Mouse (Mus musculus): ENCODE data around the gene Cped1. TPM values are rescaled to one million over a fixed set of nuclear protein-coding genes. Genes with fewer than 3 reads are reported as not detected.

The Cped1 gene
- polyA plus RNA-seq, 1 experiment from 2014 or later = 10.1 TPM

DNA sequence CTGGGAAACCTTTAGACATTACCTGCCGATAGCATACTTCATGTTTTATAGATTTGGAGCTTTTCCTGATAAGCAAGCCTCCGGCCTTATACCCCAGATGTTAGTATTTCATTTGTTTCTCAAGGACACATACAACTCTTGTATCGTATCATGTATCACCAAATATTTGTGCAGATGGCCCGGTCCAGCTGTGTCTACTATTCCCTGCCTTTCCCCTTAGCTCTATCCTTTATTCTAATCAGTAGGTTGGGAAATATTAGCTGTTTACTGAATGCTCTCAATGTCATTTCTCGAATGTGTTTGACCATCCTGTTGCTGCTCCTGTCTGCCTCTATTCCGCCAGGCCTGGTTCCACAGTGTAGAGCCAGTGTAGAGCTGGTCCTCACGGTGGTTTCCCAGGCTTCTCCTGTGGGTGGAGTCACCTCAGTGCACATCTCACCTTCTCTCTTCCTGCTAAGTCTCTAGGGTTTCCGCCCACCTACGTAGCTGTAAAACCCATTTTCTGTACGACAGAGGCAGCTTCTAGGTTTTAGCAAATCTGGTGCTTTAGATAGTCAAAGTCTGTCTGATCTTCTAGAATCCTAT lies 18.3 kb downstream of the Cped1 start:
- Histone ChIP-seq H3K27ac (ENCODE audit: low read depth, low read length) (no peak overlapping the region), H3K4me2 (ENCODE audit: low read depth) (no peak overlapping the region), H3K4me1 (ENCODE audit: control insufficient read depth, insufficient read depth, low read length) (no peaks in the 10 kb centered on the region), H3K9ac (ENCODE audit: low read length) (no peak overlapping the region), H3K4me3 (ENCODE audit: low read depth, low read length) (no peak overlapping the region), H3K36me3 (ENCODE audit: control insufficient read depth, insufficient read depth, low read length) (no peaks in the 10 kb centered on the region), H3K27me3 (ENCODE audit: control insufficient read depth, insufficient read depth, low read length) (no peaks in the 10 kb centered on the region), H3K9me3 (ENCODE audit: control insufficient read depth, low read length) (no peaks in the 10 kb centered on the region)
- ATAC-seq (ENCODE audit: insufficient read depth, low FRiP score, low TSS enrichment) = no peak
- no peak for DNase-seq (ENCODE audit: low spot score)
- WGBS = 73% methylated on average over 10 of the region's 10 CpGs

DNA sequence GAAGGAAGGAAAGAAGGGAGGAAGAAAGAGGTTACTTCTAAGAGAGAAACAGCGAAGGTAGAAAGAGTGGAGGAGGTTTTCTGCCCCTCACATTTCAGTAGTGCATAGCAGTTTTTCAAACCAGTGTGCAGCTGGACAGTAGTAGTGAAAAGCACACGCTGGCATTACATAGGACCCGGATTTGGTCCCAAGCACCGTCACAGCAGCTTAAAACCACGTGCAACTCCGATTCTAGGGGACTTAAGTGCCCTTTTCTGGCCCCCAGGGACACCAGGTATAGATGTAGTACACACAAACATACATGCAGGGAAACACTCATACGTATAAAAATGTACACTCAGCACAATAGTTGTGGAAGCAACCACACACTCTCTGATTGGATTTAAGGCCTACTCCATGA lies 22.6 kb downstream of the Cped1 start:
- Histone ChIP-seq H3K9me3 (ENCODE audit: control insufficient read depth, low read length) (no peaks in the 10 kb centered on the region), H3K36me3 (ENCODE audit: control insufficient read depth, insufficient read depth, low read length) (no peaks in the 10 kb centered on the region), H3K9ac (ENCODE audit: low read length) (no peak overlapping the region), H3K4me2 (ENCODE audit: low read depth) (no peak overlapping the region), H3K4me3 (ENCODE audit: low read depth, low read length) (no peak overlapping the region), H3K27ac (ENCODE audit: low read depth, low read length) (no peak overlapping the region), H3K27me3 (ENCODE audit: control insufficient read depth, insufficient read depth, low read length) (no peaks in the 10 kb centered on the region), H3K4me1 (ENCODE audit: control insufficient read depth, insufficient read depth, low read length) (no peaks in the 10 kb centered on the region)
- no peak for DNase-seq (ENCODE audit: low spot score)
- 89% methylated on average over 7 of the region's 7 CpGs for WGBS
- ATAC-seq (ENCODE audit: insufficient read depth, low FRiP score, low TSS enrichment) = no peak

- Histone ChIP-seq H3K36me3 (ENCODE audit: control insufficient read depth, insufficient read depth, low read length) (no peaks in the 10 kb centered on the region), H3K9me3 (ENCODE audit: control insufficient read depth, low read length) (no peaks in the 10 kb centered on the region), H3K27ac (ENCODE audit: low read depth, low read length) (no peak overlapping the region), H3K9ac (ENCODE audit: low read length) (no peak overlapping the region), H3K4me2 (ENCODE audit: low read depth) (no peak overlapping the region), H3K4me3 (ENCODE audit: low read depth, low read length) (no peak overlapping the region), H3K4me1 (ENCODE audit: control insufficient read depth, insufficient read depth, low read length) (no peaks in the 10 kb centered on the region), H3K27me3 (ENCODE audit: control insufficient read depth, insufficient read depth, low read length) (no peaks in the 10 kb centered on the region)
- DNase-seq (ENCODE audit: low spot score) (no peak), ATAC-seq (ENCODE audit: insufficient read depth, low FRiP score, low TSS enrichment) (no peak)
- 94% methylated on average over 12 of the region's 12 CpGs for WGBS
These were observed 24.5 kb downstream of the Cped1 start for GRCm38 (mm10) chr6:22010258-22010657.

- H3K4me2 ChIP-seq (ENCODE audit: low read depth) = no peak overlapping the region
- ATAC-seq (ENCODE audit: insufficient read depth, low FRiP score, low TSS enrichment) (no peak), DNase-seq (ENCODE audit: low spot score) (no peak)
- 90% methylated on average over 11 of the region's 11 CpGs for WGBS
- H3K9ac ChIP-seq (ENCODE audit: low read length) = no peak overlapping the region
- no peak overlapping the region for H3K4me3 ChIP-seq (ENCODE audit: low read depth, low read length)
- no peak overlapping the region for H3K27ac ChIP-seq (ENCODE audit: low read depth, low read length)
- no peaks in the 10 kb centered on the region for H3K27me3 ChIP-seq (ENCODE audit: control insufficient read depth, insufficient read depth, low read length)
- H3K36me3 ChIP-seq (ENCODE audit: control insufficient read depth, insufficient read depth, low read length) = no peaks in the 10 kb centered on the region
- H3K9me3 ChIP-seq (ENCODE audit: control insufficient read depth, low read length) = no peaks in the 10 kb centered on the region
- H3K4me1 ChIP-seq (ENCODE audit: control insufficient read depth, insufficient read depth, low read length) = no peaks in the 10 kb centered on the region
These were observed 25.1 kb downstream of the Cped1 start for GRCm38 (mm10) chr6:22010761-22011281.

GRCm38 (mm10) chr6:22011546-22011945 lies 25.8 kb downstream of the Cped1 start:
- WGBS = 85% methylated on average over 2 of the region's 2 CpGs
- no peak overlapping the region for H3K4me2 ChIP-seq (ENCODE audit: low read depth)
- no peaks in the 10 kb centered on the region for H3K4me1 ChIP-seq (ENCODE audit: control insufficient read depth, insufficient read depth, low read length)
- H3K9me3 ChIP-seq (ENCODE audit: control insufficient read depth, low read length) = no peaks in the 10 kb centered on the region
- H3K36me3 ChIP-seq (ENCODE audit: control insufficient read depth, insufficient read depth, low read length) = no peaks in the 10 kb centered on the region
- H3K27me3 ChIP-seq (ENCODE audit: control insufficient read depth, insufficient read depth, low read length) = no peaks in the 10 kb centered on the region
- no peak overlapping the region for H3K27ac ChIP-seq (ENCODE audit: low read depth, low read length)
- H3K9ac ChIP-seq (ENCODE audit: low read length) = no peak overlapping the region
- DNase-seq (ENCODE audit: low spot score) (no peak), ATAC-seq (ENCODE audit: insufficient read depth, low FRiP score, low TSS enrichment) (no peak)
- H3K4me3 ChIP-seq (ENCODE audit: low read depth, low read length) = no peak overlapping the region

GRCm38 (mm10) chr6:22012099-22012498 lies 26.4 kb downstream of the Cped1 start:
- no peaks in the 10 kb centered on the region for H3K27me3 ChIP-seq (ENCODE audit: control insufficient read depth, insufficient read depth, low read length)
- no peaks in the 10 kb centered on the region for H3K4me1 ChIP-seq (ENCODE audit: control insufficient read depth, insufficient read depth, low read length)
- WGBS = 95% methylated on average over 5 of the region's 5 CpGs
- no peak for DNase-seq (ENCODE audit: low spot score)
- H3K4me2 ChIP-seq (ENCODE audit: low read depth) = no peak overlapping the region
- no peak overlapping the region for H3K4me3 ChIP-seq (ENCODE audit: low read depth, low read length)
- no peak overlapping the region for H3K9ac ChIP-seq (ENCODE audit: low read length)
- H3K9me3 ChIP-seq (ENCODE audit: control insufficient read depth, low read length) = no peaks in the 10 kb centered on the region
- H3K27ac ChIP-seq (ENCODE audit: low read depth, low read length) = no peak overlapping the region
- ATAC-seq (ENCODE audit: insufficient read depth, low FRiP score, low TSS enrichment) = no peak
- no peaks in the 10 kb centered on the region for H3K36me3 ChIP-seq (ENCODE audit: control insufficient read depth, insufficient read depth, low read length)

DNA sequence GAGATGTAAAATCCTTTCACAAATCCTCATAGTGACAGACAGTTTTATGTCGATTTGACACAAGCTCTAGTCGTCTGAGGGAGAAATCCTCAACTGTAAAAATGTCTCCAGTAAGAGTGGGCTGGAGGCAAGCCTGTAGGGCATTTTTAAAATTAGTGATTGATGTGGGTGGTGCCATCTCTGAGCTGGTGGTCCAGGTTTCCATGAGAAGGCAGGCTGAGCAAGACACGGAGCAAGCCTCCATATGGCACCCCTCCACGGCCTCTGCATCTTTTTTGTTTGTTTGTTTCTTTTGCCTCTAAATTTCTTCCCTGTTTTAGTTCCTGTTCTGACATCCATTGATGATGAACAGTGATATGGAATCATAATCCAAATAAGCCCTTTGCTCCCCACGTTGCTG lies 26.8 kb downstream of the Cped1 start:
- H3K4me2 ChIP-seq (ENCODE audit: low read depth) = no peak overlapping the region
- no peaks in the 10 kb centered on the region for H3K4me1 ChIP-seq (ENCODE audit: control insufficient read depth, insufficient read depth, low read length)
- H3K9me3 ChIP-seq (ENCODE audit: control insufficient read depth, low read length) = no peaks in the 10 kb centered on the region
- DNase-seq (ENCODE audit: low spot score) = no peak
- no peak overlapping the region for H3K4me3 ChIP-seq (ENCODE audit: low read depth, low read length)
- H3K27ac ChIP-seq (ENCODE audit: low read depth, low read length) = no peak overlapping the region
- no peaks in the 10 kb centered on the region for H3K36me3 ChIP-seq (ENCODE audit: control insufficient read depth, insufficient read depth, low read length)
- ATAC-seq (ENCODE audit: insufficient read depth, low FRiP score, low TSS enrichment) = no peak
- 83% methylated on average over 5 of the region's 5 CpGs for WGBS
- no peaks in the 10 kb centered on the region for H3K27me3 ChIP-seq (ENCODE audit: control insufficient read depth, insufficient read depth, low read length)
- H3K9ac ChIP-seq (ENCODE audit: low read length) = no peak overlapping the region

- no peaks in the 10 kb centered on the region for H3K9me3 ChIP-seq (ENCODE audit: control insufficient read depth, low read length)
- no peak overlapping the region for H3K4me2 ChIP-seq (ENCODE audit: low read depth)
- 93% methylated on average over 3 of the region's 3 CpGs for WGBS
- ATAC-seq (ENCODE audit: insufficient read depth, low FRiP score, low TSS enrichment) (no peak), DNase-seq (ENCODE audit: low spot score) (no peak)
- no peak overlapping the region for H3K9ac ChIP-seq (ENCODE audit: low read length)
- H3K27me3 ChIP-seq (ENCODE audit: control insufficient read depth, insufficient read depth, low read length) = no peaks in the 10 kb centered on the region
- no peaks in the 10 kb centered on the region for H3K4me1 ChIP-seq (ENCODE audit: control insufficient read depth, insufficient read depth, low read length)
- no peak overlapping the region for H3K4me3 ChIP-seq (ENCODE audit: low read depth, low read length)
- H3K36me3 ChIP-seq (ENCODE audit: control insufficient read depth, insufficient read depth, low read length) = no peaks in the 10 kb centered on the region
- H3K27ac ChIP-seq (ENCODE audit: low read depth, low read length) = no peak overlapping the region
These were observed 27.7 kb downstream of the Cped1 start for GRCm38 (mm10) chr6:22013394-22013793.

- 94% methylated on average over 6 of the region's 6 CpGs for WGBS
- Histone ChIP-seq H3K4me3 (ENCODE audit: low read depth, low read length) (no peak overlapping the region), H3K9me3 (ENCODE audit: control insufficient read depth, low read length) (no peaks in the 10 kb centered on the region), H3K4me2 (ENCODE audit: low read depth) (no peak overlapping the region), H3K27me3 (ENCODE audit: control insufficient read depth, insufficient read depth, low read length) (no peaks in the 10 kb centered on the region), H3K27ac (ENCODE audit: low read depth, low read length) (no peak overlapping the region), H3K36me3 (ENCODE audit: control insufficient read depth, insufficient read depth, low read length) (no peaks in the 10 kb centered on the region), H3K9ac (ENCODE audit: low read length) (no peak overlapping the region), H3K4me1 (ENCODE audit: control insufficient read depth, insufficient read depth, low read length) (no peaks in the 10 kb centered on the region)
- DNase-seq (ENCODE audit: low spot score) = no peak
- no peak for ATAC-seq (ENCODE audit: insufficient read depth, low FRiP score, low TSS enrichment)
These were observed 28.7 kb downstream of the Cped1 start for GRCm38 (mm10) chr6:22014291-22014911.
